Mouse (Mus musculus): ENCODE data around the gene Ppfia2. TPM values are rescaled to one million over a fixed set of nuclear protein-coding genes. Genes with fewer than 3 reads are reported as not detected.

The Ppfia2 gene
- polyA plus RNA-seq (2014; fragmentation: Nextera tagmentation; extraction: Ambion mirVana) = 0.49 and 0.58 TPM in 2 replicates

DNA sequence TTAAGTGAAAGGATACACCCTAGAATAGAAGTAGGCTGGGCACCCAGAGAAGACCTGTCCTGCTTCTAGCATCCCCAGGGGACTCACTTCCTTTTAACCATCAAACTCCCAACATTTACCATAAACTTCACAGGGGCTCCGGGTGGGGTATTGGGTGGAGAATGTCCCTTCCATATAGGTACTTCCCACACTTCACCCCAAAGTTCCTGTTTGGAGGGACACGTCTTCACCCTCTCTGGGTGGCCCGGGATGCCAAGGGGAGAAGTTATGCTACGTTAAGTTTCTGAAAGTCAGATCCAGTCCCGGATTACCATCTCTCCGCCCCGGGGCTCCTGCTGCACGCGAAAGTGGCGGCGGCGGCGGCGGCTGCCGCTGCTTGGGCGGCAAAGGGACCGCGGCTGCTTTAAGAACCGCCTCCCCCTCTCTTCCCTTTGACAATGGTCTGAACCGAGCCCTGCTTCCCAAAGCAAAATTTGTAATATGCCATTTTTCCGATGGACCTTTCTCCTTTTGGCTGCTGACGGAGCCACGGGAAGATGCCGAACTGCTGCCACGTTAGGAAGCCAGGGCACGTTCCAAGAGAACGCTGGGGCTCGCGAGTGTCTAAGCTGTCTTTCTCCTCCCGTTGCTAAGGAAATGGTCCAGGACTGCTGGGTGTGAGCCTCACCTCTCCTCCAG, at the start of gene Ppfia2:
TSS of gene Ppfia2 (plus strand) at position 485 of the 678 bp plus-strand sequence.
- ATAC-seq (ENCODE audit: insufficient read depth) = peak; percentile 86
- WGBS = under 1% methylated on average over 30 of the region's 30 CpGs
- peak within 1 kb of the TSS; percentile 17; the same call in 1 of the 2 replicates for H3K9ac ChIP-seq
- no peak for TF ChIP-seq CTCF (IDR thresholded peaks at IDR 0.05; ENCODE audit: low read depth)
- peak; percentile 75 for DNase-seq
- H3K4me3 ChIP-seq (ENCODE audit: low read depth, low read length) = peak within 1 kb of the TSS; percentile 46
- peaks cover 9% of the 10 kb centered on the region; the same call in 1 of the 2 replicates for H3K27me3 ChIP-seq (ENCODE audit: insufficient read depth, low read length)
- H3K9me3 ChIP-seq (ENCODE audit: low read depth, low read length) = no peaks in the 10 kb centered on the region
- no peaks in the 10 kb centered on the region for H3K4me1 ChIP-seq (ENCODE audit: insufficient read depth)
- peak within 1 kb of the TSS; percentile 83 for H3K4me2 ChIP-seq
- H3K36me3 ChIP-seq (ENCODE audit: insufficient read depth) = no peaks in the 10 kb centered on the region
- H3K27ac ChIP-seq (ENCODE audit: low read depth) = no peak within 1 kb of the TSS

DNA sequence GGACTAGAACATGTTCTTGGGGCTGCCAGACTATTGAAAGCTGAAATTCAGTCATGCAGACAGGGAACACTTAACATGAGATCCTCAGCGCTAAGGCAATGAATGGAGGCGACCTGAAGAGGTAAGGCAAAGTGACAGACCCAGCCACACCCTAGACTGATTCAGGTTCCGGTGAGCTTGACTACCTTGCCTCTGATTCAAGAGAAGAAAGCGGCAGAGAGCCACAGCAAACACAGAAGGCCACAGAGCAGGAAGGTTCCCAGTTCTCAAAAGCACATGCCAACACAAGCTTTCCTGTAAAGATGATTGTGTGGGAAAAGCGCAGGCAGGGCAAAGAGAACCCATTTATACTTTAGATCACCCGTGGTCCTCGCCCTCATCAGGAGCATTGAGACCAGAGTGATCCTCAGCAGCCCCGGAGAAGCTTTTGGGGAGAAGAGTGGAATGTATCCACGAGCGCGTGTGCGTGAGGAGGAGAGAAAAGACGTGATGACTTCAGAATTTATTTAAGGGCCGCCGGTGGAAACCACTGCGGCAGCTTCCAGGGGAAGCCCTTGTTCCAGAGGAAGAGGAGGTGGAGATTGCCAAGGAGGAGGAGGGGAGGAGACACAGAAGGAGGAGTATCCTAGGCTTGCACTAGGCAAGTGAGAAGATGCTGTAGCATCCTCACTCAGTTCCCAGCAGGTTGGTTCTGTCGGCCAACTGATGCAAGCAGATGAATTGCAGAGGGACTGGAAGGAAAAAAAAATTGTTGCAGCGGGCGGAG, 1.0 kb upstream of the Ppfia2 start:
- H3K9me3 ChIP-seq (ENCODE audit: low read depth, low read length) = no peaks in the 10 kb centered on the region
- no peak overlapping the region for H3K27ac ChIP-seq (ENCODE audit: low read depth)
- ATAC-seq (ENCODE audit: insufficient read depth) = peak; percentile 55; the same call in 1 of the 2 replicates
- H3K36me3 ChIP-seq (ENCODE audit: insufficient read depth) = no peaks in the 10 kb centered on the region
- WGBS = 6% methylated on average over 19 of the region's 19 CpGs
- DNase-seq = peak; percentile 39
- peak overlapping the region; percentile 46 for H3K4me3 ChIP-seq (ENCODE audit: low read depth, low read length)
- no peak for TF ChIP-seq CTCF (IDR thresholded peaks at IDR 0.05; ENCODE audit: low read depth)
- no peak overlapping the region for H3K9ac ChIP-seq
- peaks cover 9% of the 10 kb centered on the region; the same call in 1 of the 2 replicates for H3K27me3 ChIP-seq (ENCODE audit: insufficient read depth, low read length)
- H3K4me2 ChIP-seq = peak overlapping the region; percentile 83
- H3K4me1 ChIP-seq (ENCODE audit: insufficient read depth) = no peaks in the 10 kb centered on the region

DNA sequence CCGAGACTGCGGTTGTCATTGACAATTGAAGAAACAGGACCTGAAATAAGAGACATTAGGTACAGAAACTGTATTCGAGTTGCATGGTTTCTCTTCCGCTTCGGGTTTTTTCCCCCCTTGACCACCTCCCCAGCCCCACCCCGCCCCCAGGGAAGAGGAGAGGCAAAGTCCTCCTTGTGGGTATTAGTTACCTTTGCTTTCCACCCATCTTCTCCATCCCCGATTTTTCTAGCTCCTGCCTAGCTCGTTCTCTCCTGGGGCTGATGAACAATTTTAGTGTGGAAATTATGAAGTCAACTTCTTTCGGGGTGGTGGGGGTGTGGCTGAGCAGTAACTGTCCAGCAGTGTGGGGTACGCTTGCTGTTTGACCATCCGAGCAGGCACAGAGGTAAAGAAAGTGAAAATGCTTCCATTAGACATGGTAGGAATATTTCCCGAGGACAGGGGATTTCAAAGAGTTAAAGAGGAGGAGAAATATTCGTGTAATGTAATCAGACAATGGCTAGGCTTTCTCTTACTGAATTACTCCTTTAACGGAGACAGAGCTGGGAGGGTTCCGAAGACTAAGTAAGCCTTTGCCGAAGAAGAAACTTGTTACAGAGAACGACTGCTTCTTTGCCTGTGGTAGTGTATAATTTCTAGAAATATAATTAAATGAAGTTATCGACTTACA, 530 bp downstream of the Ppfia2 start:
- H3K36me3 ChIP-seq (ENCODE audit: insufficient read depth) = no peaks in the 10 kb centered on the region
- WGBS = 11% methylated on average over 18 of the region's 18 CpGs
- ATAC-seq (ENCODE audit: insufficient read depth) (no peak), DNase-seq (peak; percentile 13)
- H3K27ac ChIP-seq (ENCODE audit: low read depth) = no peak overlapping the region
- peak overlapping the region; percentile 46 for H3K4me3 ChIP-seq (ENCODE audit: low read depth, low read length)
- peak overlapping the region; percentile 83 for H3K4me2 ChIP-seq
- H3K27me3 ChIP-seq (ENCODE audit: insufficient read depth, low read length) = peaks cover 9% of the 10 kb centered on the region; the same call in 1 of the 2 replicates
- H3K9me3 ChIP-seq (ENCODE audit: low read depth, low read length) = no peaks in the 10 kb centered on the region
- no peak for TF ChIP-seq CTCF (IDR thresholded peaks at IDR 0.05; ENCODE audit: low read depth)
- peak overlapping the region; percentile 17; the same call in 1 of the 2 replicates for H3K9ac ChIP-seq
- no peaks in the 10 kb centered on the region for H3K4me1 ChIP-seq (ENCODE audit: insufficient read depth)

DNA sequence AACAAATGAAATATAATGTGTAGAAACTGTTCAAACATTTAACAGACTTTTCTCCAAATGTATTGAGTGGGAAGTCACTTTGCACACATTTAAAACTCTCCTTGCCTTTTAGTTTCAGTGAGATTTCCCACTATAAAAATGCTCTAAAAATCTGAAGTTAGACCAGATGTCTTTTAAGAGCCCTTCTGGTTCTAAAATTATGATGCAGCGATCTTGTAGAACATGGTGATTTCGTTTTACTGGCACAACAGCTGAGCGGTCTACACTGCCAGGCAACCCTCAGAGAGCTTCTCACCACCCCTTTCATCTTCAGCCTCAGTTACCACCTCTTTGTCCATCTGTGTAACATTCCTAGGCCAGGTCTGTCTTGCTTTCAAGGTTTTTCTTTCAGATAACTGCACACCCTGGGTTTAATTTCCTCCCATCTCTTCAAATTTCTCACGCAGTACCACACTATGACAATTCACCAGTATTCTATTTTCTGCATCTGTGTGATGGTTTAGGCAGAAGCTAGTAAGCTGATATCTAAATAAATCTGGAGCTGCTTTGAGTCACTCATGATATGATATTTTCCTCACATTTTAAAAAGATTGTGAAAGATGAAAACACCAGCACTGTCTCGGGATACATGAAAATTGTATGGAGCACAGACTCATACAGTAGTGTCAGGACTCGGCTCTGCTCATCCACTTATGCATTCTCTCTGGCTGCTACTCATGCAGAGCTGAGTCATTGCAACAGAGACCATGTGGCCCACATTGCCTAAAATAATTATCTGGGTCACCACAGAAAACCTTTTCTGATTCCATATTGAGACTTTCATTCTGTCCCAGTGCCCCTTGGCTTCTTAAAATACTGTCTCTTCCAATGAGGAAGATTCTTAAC, 39.4 kb downstream of the Ppfia2 start:
- WGBS = 66% methylated on average over 6 of the region's 6 CpGs

DNA sequence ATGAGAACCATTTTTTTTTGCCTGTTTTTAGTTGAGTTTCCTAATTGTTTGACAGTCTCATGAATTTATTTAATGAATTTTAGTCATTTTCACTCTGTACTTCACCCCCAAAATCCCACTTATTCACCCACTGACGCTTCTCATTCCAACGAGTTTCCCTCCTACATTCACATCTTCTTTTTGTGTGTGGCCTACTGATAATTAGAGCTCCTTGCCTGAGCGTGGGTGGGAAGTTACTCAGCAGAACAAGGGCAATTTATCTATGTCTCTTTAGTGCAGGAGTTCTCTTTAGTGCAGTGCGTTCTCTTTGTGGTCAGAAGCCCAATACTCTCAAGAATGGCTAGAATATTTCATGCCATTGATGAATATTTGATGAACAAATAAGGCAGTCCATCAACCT, 95.9 kb downstream of the Ppfia2 start:
- DNase-seq (no peak), ATAC-seq (ENCODE audit: insufficient read depth) (no peak)
- Histone ChIP-seq H3K9ac (no peak overlapping the region), H3K9me3 (ENCODE audit: low read depth, low read length) (no peaks in the 10 kb centered on the region), H3K4me2 (no peak overlapping the region), H3K27me3 (ENCODE audit: insufficient read depth, low read length) (no peaks in the 10 kb centered on the region), H3K36me3 (ENCODE audit: insufficient read depth) (no peaks in the 10 kb centered on the region), H3K4me1 (ENCODE audit: insufficient read depth) (no peaks in the 10 kb centered on the region), H3K4me3 (ENCODE audit: low read depth, low read length) (no peak overlapping the region), H3K27ac (ENCODE audit: low read depth) (no peak overlapping the region)
- WGBS = 56% methylated on average over 4 of the region's 4 CpGs
- no peak for TF ChIP-seq CTCF (IDR thresholded peaks at IDR 0.05; ENCODE audit: low read depth)

More for the DNA sequence above, 39.4 kb downstream of the Ppfia2 start:
- no peak overlapping the region for H3K4me3 ChIP-seq (ENCODE audit: low read depth, low read length)
- H3K4me1 ChIP-seq (ENCODE audit: insufficient read depth) = no peaks in the 10 kb centered on the region
- no peak overlapping the region for H3K27ac ChIP-seq (ENCODE audit: low read depth)
- no peak for TF ChIP-seq CTCF (IDR thresholded peaks at IDR 0.05; ENCODE audit: low read depth)
- no peak overlapping the region for H3K4me2 ChIP-seq
- no peaks in the 10 kb centered on the region for H3K27me3 ChIP-seq (ENCODE audit: insufficient read depth, low read length)
- H3K36me3 ChIP-seq (ENCODE audit: insufficient read depth) = no peaks in the 10 kb centered on the region
- no peak for DNase-seq
- no peak overlapping the region for H3K9ac ChIP-seq
- no peaks in the 10 kb centered on the region for H3K9me3 ChIP-seq (ENCODE audit: low read depth, low read length)
- ATAC-seq (ENCODE audit: insufficient read depth) = no peak

DNA sequence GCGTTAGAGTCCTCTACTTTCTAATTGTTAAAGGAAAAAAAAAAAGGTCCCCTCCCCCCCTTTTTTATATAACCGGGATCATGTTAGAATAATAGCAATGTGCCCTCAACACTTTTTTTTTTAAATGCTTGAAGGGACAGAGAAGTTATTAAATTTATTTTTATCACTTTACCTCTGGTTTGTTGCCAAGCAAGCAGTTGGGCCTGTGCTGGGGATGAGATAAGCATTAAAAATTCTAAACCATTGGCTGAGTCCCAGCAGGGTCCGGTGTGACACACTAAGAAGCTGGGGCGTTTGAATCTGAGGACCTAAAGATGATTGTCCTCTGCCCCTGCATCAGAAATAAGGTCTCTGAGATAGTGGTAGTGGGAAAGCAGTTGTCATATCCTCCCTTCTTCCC, 114.9 kb downstream of the Ppfia2 start:
- WGBS = 50% methylated on average over 4 of the region's 4 CpGs
- H3K9me3 ChIP-seq (ENCODE audit: low read depth, low read length) = no peaks in the 10 kb centered on the region
- peak; percentile 49; the same call in 1 of the 2 replicates for ATAC-seq (ENCODE audit: insufficient read depth)

More for the DNA sequence above, 114.9 kb downstream of the Ppfia2 start:
- Histone ChIP-seq H3K36me3 (ENCODE audit: insufficient read depth) (no peaks in the 10 kb centered on the region), H3K9ac (no peak overlapping the region), H3K4me3 (ENCODE audit: low read depth, low read length) (no peak overlapping the region), H3K27ac (ENCODE audit: low read depth) (no peak overlapping the region), H3K4me1 (ENCODE audit: insufficient read depth) (no peaks in the 10 kb centered on the region), H3K4me2 (no peak overlapping the region), H3K27me3 (ENCODE audit: insufficient read depth, low read length) (no peaks in the 10 kb centered on the region)
- no peak for TF ChIP-seq CTCF (IDR thresholded peaks at IDR 0.05; ENCODE audit: low read depth)
- DNase-seq = peak; percentile 44
